Mouse (Mus musculus): ENCODE results near the gene Tkfc. TPM values are rescaled to one million over a fixed set of nuclear protein-coding genes. Genes with fewer than 3 reads are reported as not detected.

Gene Tkfc
- polyA plus RNA-seq, 1 experiment from 2014 or later, result 19.4 TPM

- ATAC-seq (ENCODE audit: insufficient read depth) (peak; percentile 83), DNase-seq (peak; percentile 70)
- peak within 1 kb of the TSS; percentile 52 for H3K9ac ChIP-seq
- H3K27ac ChIP-seq (ENCODE audit: low read depth), result no peak within 1 kb of the TSS
- no peaks in the 10 kb centered on the region for H3K27me3 ChIP-seq (ENCODE audit: insufficient read depth, low read length)
- H3K4me3 ChIP-seq (ENCODE audit: low read depth, low read length), result peak within 1 kb of the TSS; percentile 42
- peak; percentile 44; the same call in 1 of the 2 replicates for TF ChIP-seq CTCF (IDR thresholded peaks at IDR 0.05; ENCODE audit: low read depth)
- H3K4me1 ChIP-seq (ENCODE audit: insufficient read depth), result 0 out of 2 replicates have a peak, but pooled peaks cover 7% of the 10 kb centered on the region
- peaks cover 26% of the 10 kb centered on the region for H3K36me3 ChIP-seq (ENCODE audit: insufficient read depth)
- 3% methylated on average over 32 of the region's 32 CpGs for WGBS
- peak within 1 kb of the TSS; percentile 97 for H3K4me2 ChIP-seq
- no peaks in the 10 kb centered on the region for H3K9me3 ChIP-seq (ENCODE audit: low read depth, low read length)
These were observed 28.8 kb upstream of the Tkfc start, which contains the start of gene Vwce for GRCm38 (mm10) chr19:10634106-10634871. Gene Vwce, plus strand, starts transcription at chr19:10634213.

GRCm38 (mm10) chr19:10608573-10609240 is 3.3 kb upstream of the Tkfc start:
- H3K9ac ChIP-seq, result no peak overlapping the region
- H3K36me3 ChIP-seq (ENCODE audit: insufficient read depth), result peaks cover 69% of the 10 kb centered on the region
- no peak overlapping the region for H3K27ac ChIP-seq (ENCODE audit: low read depth)
- H3K4me1 ChIP-seq (ENCODE audit: insufficient read depth), result peaks cover 9% of the 10 kb centered on the region; the same call in 1 of the 2 replicates
- WGBS, result 83% methylated on average over 5 of the region's 5 CpGs
- no peak overlapping the region for H3K4me2 ChIP-seq
- no peak for TF ChIP-seq CTCF (IDR thresholded peaks at IDR 0.05; ENCODE audit: low read depth)
- DNase-seq, result no peak
- no peaks in the 10 kb centered on the region for H3K9me3 ChIP-seq (ENCODE audit: low read depth, low read length)
- no peaks in the 10 kb centered on the region for H3K27me3 ChIP-seq (ENCODE audit: insufficient read depth, low read length)
- no peak overlapping the region for H3K4me3 ChIP-seq (ENCODE audit: low read depth, low read length)
- no peak for ATAC-seq (ENCODE audit: insufficient read depth)

GRCm38 (mm10) chr19:10605901-10606622 is 608 bp upstream of the Tkfc start:
- H3K9me3 ChIP-seq (ENCODE audit: low read depth, low read length), result no peaks in the 10 kb centered on the region
- peaks cover 43% of the 10 kb centered on the region for H3K36me3 ChIP-seq (ENCODE audit: insufficient read depth)
- H3K4me3 ChIP-seq (ENCODE audit: low read depth, low read length), result peak overlapping the region; percentile 94
- ATAC-seq (ENCODE audit: insufficient read depth), result peak; percentile 1; the same call in 1 of the 2 replicates
- peak overlapping the region; percentile 75 for H3K4me2 ChIP-seq
- no peaks in the 10 kb centered on the region for H3K27me3 ChIP-seq (ENCODE audit: insufficient read depth, low read length)
- no peak for TF ChIP-seq CTCF (IDR thresholded peaks at IDR 0.05; ENCODE audit: low read depth)
- H3K9ac ChIP-seq, result peak overlapping the region; percentile 94
- peaks cover 9% of the 10 kb centered on the region; the same call in 1 of the 2 replicates for H3K4me1 ChIP-seq (ENCODE audit: insufficient read depth)
- H3K27ac ChIP-seq (ENCODE audit: low read depth), result peak overlapping the region; percentile 92
- WGBS, result 5% methylated on average over 20 of the region's 20 CpGs
- peak; percentile 48 for DNase-seq

- TF ChIP-seq CTCF (IDR thresholded peaks at IDR 0.05; ENCODE audit: low read depth), result no peak
- WGBS, result 39% methylated on average over 3 of the region's 3 CpGs
- ATAC-seq (ENCODE audit: insufficient read depth) (no peak), DNase-seq (no peak)
- H3K4me2 ChIP-seq, result peak overlapping the region; percentile 71
- peaks cover 9% of the 10 kb centered on the region; the same call in 1 of the 2 replicates for H3K4me1 ChIP-seq (ENCODE audit: insufficient read depth)
- H3K9me3 ChIP-seq (ENCODE audit: low read depth, low read length), result no peaks in the 10 kb centered on the region
- H3K4me3 ChIP-seq (ENCODE audit: low read depth, low read length), result peak overlapping the region; percentile 94
- peaks cover 31% of the 10 kb centered on the region for H3K36me3 ChIP-seq (ENCODE audit: insufficient read depth)
- peak overlapping the region; percentile 70 for H3K9ac ChIP-seq
- H3K27me3 ChIP-seq (ENCODE audit: insufficient read depth, low read length), result no peaks in the 10 kb centered on the region
- H3K27ac ChIP-seq (ENCODE audit: low read depth), result peak overlapping the region; percentile 92
These were observed 920 bp downstream of the Tkfc start for GRCm38 (mm10) chr19:10604534-10604933.

GRCm38 (mm10) chr19:10603660-10604523 is 1.6 kb downstream of the Tkfc start:
- ATAC-seq (ENCODE audit: insufficient read depth) (no peak), DNase-seq (no peak)
- no peaks in the 10 kb centered on the region for H3K27me3 ChIP-seq (ENCODE audit: insufficient read depth, low read length)
- H3K36me3 ChIP-seq (ENCODE audit: insufficient read depth), result peaks cover 27% of the 10 kb centered on the region
- peaks cover 9% of the 10 kb centered on the region; the same call in 1 of the 2 replicates for H3K4me1 ChIP-seq (ENCODE audit: insufficient read depth)
- H3K9me3 ChIP-seq (ENCODE audit: low read depth, low read length), result no peaks in the 10 kb centered on the region
- no peak overlapping the region for H3K27ac ChIP-seq (ENCODE audit: low read depth)
- 0 out of 2 replicates have a peak overlapping the region, but pooled peaks have one; percentile 71 for H3K4me2 ChIP-seq
- H3K9ac ChIP-seq, result peak overlapping the region; percentile 70
- H3K4me3 ChIP-seq (ENCODE audit: low read depth, low read length), result no peak overlapping the region
- 80% methylated on average over 18 of the region's 18 CpGs for whole genome bisulfite sequencing
- TF ChIP-seq CTCF (IDR thresholded peaks at IDR 0.05; ENCODE audit: low read depth), result no peak

GRCm38 (mm10) chr19:10602787-10603186 is 2.7 kb downstream of the Tkfc start:
- WGBS, result under 1% methylated on average over 9 of the region's 9 CpGs
- Histone ChIP-seq H3K4me2 (peak overlapping the region; percentile 59), H3K9me3 (ENCODE audit: low read depth, low read length) (no peaks in the 10 kb centered on the region), H3K4me1 (ENCODE audit: insufficient read depth) (peaks cover 9% of the 10 kb centered on the region; the same call in 1 of the 2 replicates), H3K36me3 (ENCODE audit: insufficient read depth) (peaks cover 23% of the 10 kb centered on the region), H3K9ac (peak overlapping the region; percentile 61), H3K27me3 (ENCODE audit: insufficient read depth, low read length) (no peaks in the 10 kb centered on the region), H3K4me3 (ENCODE audit: low read depth, low read length) (peak overlapping the region; percentile 21), H3K27ac (ENCODE audit: low read depth) (peak overlapping the region; percentile 89)
- ATAC-seq (ENCODE audit: insufficient read depth), result peak; percentile 64; the same call in 1 of the 2 replicates
- peak; percentile 88 for TF ChIP-seq CTCF (IDR thresholded peaks at IDR 0.05; ENCODE audit: low read depth)
- DNase-seq, result peak; percentile 98

All from lung, embryonic 14.5 days (tissue).